ENCODE assay signal across 12 mouse cellular contexts in the genomic region with DNA sequence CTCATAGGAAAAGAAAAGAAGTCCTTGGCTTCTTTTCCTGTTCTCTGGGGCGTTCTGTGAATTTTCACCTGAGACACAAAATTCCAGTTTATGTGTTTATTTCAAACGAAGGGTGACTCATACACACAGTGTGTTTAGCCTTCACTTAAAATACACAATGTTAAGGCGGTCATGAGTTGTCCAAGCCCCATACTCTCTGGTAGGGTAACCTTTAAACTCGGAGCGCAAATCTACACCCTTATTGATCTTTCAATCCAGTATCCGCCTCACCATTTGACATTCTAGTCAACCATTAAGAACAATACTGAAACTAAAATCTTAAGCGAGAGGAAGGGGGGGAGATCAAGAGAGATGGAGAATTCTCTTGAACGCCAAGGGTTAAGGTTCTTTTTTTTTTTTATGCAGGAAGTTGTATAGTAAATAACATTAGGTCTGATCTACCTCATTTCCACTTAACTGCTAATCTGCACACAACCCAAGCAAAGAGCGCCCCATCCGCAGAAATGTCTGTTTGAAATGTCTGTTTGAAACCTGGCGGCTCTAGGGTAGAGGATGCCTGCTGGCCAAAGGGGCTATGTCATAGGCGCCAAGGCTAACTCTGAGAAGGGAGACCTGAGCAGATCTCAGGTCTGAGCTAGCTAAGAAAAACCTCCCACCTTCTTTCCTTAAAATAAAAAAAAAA. TPM values are rescaled to one million over a fixed set of nuclear protein-coding genes. Genes with fewer than 3 reads are reported as not detected.
A peak's percentile ranks its signal among the peaks of the same experiment; 100 is the strongest.
DNase-seq lines count a peak whose midpoint lies in the region; ATAC-seq lines count a peak whose summit lies in the region.
"Had no signal": no experiment of that assay in that cellular context is flagged by ENCODE, and none has a peak within 500 bp of the region (broad histone marks: within the 10 kb centered on the region; RNA-seq: fewer than 3 reads in every experiment).

No protein-coding gene starts in this region.

- 18% methylated on average over 12 of the region's 12 CpGs for WGBS in heart, embryonic 11.5 days (ENCODE audit: insufficient replicate concordance)
- WGBS in hindbrain, embryonic 13.5 days = 6% methylated on average over 12 of the region's 12 CpGs
- 5% methylated on average over 12 of the region's 12 CpGs for WGBS in midbrain, embryonic 14.5 days
- 37% methylated on average over 12 of the region's 12 CpGs for WGBS in intestine, embryonic 15.5 days

- no peak overlapping the region; the same call in 1 of the 2 replicates for H3K27ac ChIP-seq in heart, embryonic 11.5 days (ENCODE audit: low read depth, low read length)
- H3K27ac ChIP-seq in hindbrain, embryonic 13.5 days = peak overlapping the region; percentile 76; the same call in 1 of the 2 replicates
- peak overlapping the region; percentile 87 for H3K27ac ChIP-seq in midbrain, embryonic 14.5 days (replicated peaks; ENCODE audit: low read depth, low read length)
- no peak overlapping the region for H3K27ac ChIP-seq in intestine, embryonic 15.5 days

- H3K4me3 ChIP-seq in heart, embryonic 11.5 days (ENCODE audit: low read depth, low read length) = peak overlapping the region; percentile 59
- H3K4me3 ChIP-seq in hindbrain, embryonic 13.5 days = peak overlapping the region; percentile 41
- peak overlapping the region; percentile 45 for H3K4me3 ChIP-seq in midbrain, embryonic 14.5 days (replicated peaks; ENCODE audit: low read depth, low read length)
- H3K4me3 ChIP-seq in intestine, embryonic 15.5 days (replicated peaks) = no peak overlapping the region

- DNase-seq in heart, adult 18-20 months = no peak
- DNase-seq in CD4-positive, CD25-positive, alpha-beta regulatory T cell, adult 2 months (ENCODE audit: low read depth, low spot score) = peak; percentile 84
- peak; percentile 39 for DNase-seq in midbrain, embryonic 14.5 days
- DNase-seq in layer of hippocampus, adult 9-10 months (ENCODE audit: low spot score) = no peak
- DNase-seq in urinary bladder, postnatal 4 days (ENCODE audit: low spot score in 2 of 2) = no peak
- DNase-seq: adrenal gland, adult 8-10 months; B cell, adult 2 months had no signal

- no peak for ATAC-seq in heart, embryonic 11.5 days (replicated peaks; ENCODE audit: insufficient number of reproducible peaks, low FRiP score, low TSS enrichment)
- ATAC-seq in hindbrain, embryonic 13.5 days (ENCODE audit: low FRiP score) = no peak
- no peak for ATAC-seq in midbrain, embryonic 14.5 days (ENCODE audit: low FRiP score, low TSS enrichment)
- ATAC-seq in intestine, embryonic 15.5 days = no peak

- peaks cover 52% of the 10 kb centered on the region for H3K27me3 ChIP-seq in heart, embryonic 11.5 days (ENCODE audit: control insufficient read depth, insufficient read depth, low read length)
- peaks cover 99% of the 10 kb centered on the region for H3K27me3 ChIP-seq in hindbrain, embryonic 13.5 days
- H3K27me3 ChIP-seq in midbrain, embryonic 14.5 days (ENCODE audit: control insufficient read depth, insufficient read depth, low read length) = peaks cover 83% of the 10 kb centered on the region
- peaks cover 78% of the 10 kb centered on the region for H3K27me3 ChIP-seq in intestine, embryonic 15.5 days (replicated peaks)

- H3K4me2 ChIP-seq in heart, embryonic 11.5 days = peak overlapping the region; percentile 90
- peak overlapping the region; percentile 61 for H3K4me2 ChIP-seq in hindbrain, embryonic 13.5 days
- H3K4me2 ChIP-seq in midbrain, embryonic 14.5 days (ENCODE audit: low read length) = peak overlapping the region; percentile 65
- H3K4me2 ChIP-seq in intestine, embryonic 15.5 days (replicated peaks) = no peak overlapping the region

- no peaks in the 10 kb centered on the region for H3K9me3 ChIP-seq in heart, embryonic 11.5 days (replicated peaks; ENCODE audit: control insufficient read depth, low read length)
- H3K9me3 ChIP-seq in hindbrain, embryonic 13.5 days = no peaks in the 10 kb centered on the region
- no peaks in the 10 kb centered on the region for H3K9me3 ChIP-seq in midbrain, embryonic 14.5 days (ENCODE audit: control insufficient read depth, low read length)
- H3K9me3 ChIP-seq in intestine, embryonic 15.5 days = no peaks in the 10 kb centered on the region

- no peaks in the 10 kb centered on the region for H3K36me3 ChIP-seq in heart, embryonic 11.5 days (ENCODE audit: control insufficient read depth, insufficient read depth, low read length)
- H3K36me3 ChIP-seq in hindbrain, embryonic 13.5 days = no peaks in the 10 kb centered on the region
- 0 out of 2 replicates have a peak, but pooled peaks cover 9% of the 10 kb centered on the region for H3K36me3 ChIP-seq in midbrain, embryonic 14.5 days (ENCODE audit: control insufficient read depth, insufficient read depth, low read length)
- no peaks in the 10 kb centered on the region for H3K36me3 ChIP-seq in intestine, embryonic 15.5 days

- peaks cover 22% of the 10 kb centered on the region for H3K4me1 ChIP-seq in heart, embryonic 11.5 days (ENCODE audit: control insufficient read depth, insufficient read depth, low read length)
- H3K4me1 ChIP-seq in hindbrain, embryonic 13.5 days (replicated peaks) = peaks cover 43% of the 10 kb centered on the region
- peaks cover 1% of the 10 kb centered on the region; the same call in 1 of the 2 replicates for H3K4me1 ChIP-seq in midbrain, embryonic 14.5 days (ENCODE audit: control insufficient read depth, insufficient read depth, low read length)
- peaks cover 19% of the 10 kb centered on the region for H3K4me1 ChIP-seq in intestine, embryonic 15.5 days (replicated peaks)

- peak overlapping the region; percentile 69 for H3K9ac ChIP-seq in heart, embryonic 11.5 days (ENCODE audit: low read depth, low read length)
- peak overlapping the region; percentile 43; the same call in 1 of the 2 replicates for H3K9ac ChIP-seq in hindbrain, embryonic 13.5 days
- H3K9ac ChIP-seq in midbrain, embryonic 14.5 days (replicated peaks; ENCODE audit: low read length) = peak overlapping the region; percentile 72
- H3K9ac ChIP-seq in intestine, embryonic 15.5 days = no peak overlapping the region

RNA-seq across cellular contexts. Expression of gene 4930412O13Rik, which starts 5.2 kb away (rescaled TPM):
- 1.2 TPM in 1 of 2 replicates, not detected in the other for polyA plus RNA-seq in heart, embryonic 11.5 days (2014; fragmentation: Nextera tagmentation; extraction: Ambion mirVana)
- total RNA-seq in heart, adult 18-20 months (2021) = not detected
- 1.1 and 2.5 TPM in 2 replicates for polyA plus RNA-seq in hindbrain, embryonic 13.5 days (2015; fragmentation: Nextera tagmentation; extraction: Ambion mirVana)
- 1.7 and 2.5 TPM in 2 replicates for polyA plus RNA-seq in midbrain, embryonic 14.5 days (2014; fragmentation: Nextera tagmentation; extraction: Ambion mirVana)
- not detected in 2 replicates for polyA plus RNA-seq in intestine, embryonic 15.5 days (2015; fragmentation: Nextera tagmentation; extraction: Ambion mirVana)
- polyA plus RNA-seq: large intestine, adult 2 months; neural tube, embryonic 11.5 days had no signal

RNA-seq across cellular contexts. Expression of gene 9230102O04Rik, which starts 13.5 kb away (rescaled TPM):
- 0.51 and 0.89 TPM in 2 replicates for polyA plus RNA-seq in heart, embryonic 11.5 days (2014; fragmentation: Nextera tagmentation; extraction: Ambion mirVana)
- total RNA-seq in heart, adult 18-20 months (2021) = not detected
- polyA plus RNA-seq in hindbrain, embryonic 13.5 days (2015; fragmentation: Nextera tagmentation; extraction: Ambion mirVana) = 1.4 and 2.7 TPM in 2 replicates
- polyA plus RNA-seq in midbrain, embryonic 14.5 days (2014; fragmentation: Nextera tagmentation; extraction: Ambion mirVana) = 5.5 and 6.3 TPM in 2 replicates
- polyA plus RNA-seq in intestine, embryonic 15.5 days (2015; fragmentation: Nextera tagmentation; extraction: Ambion mirVana) = not detected in 2 replicates
- total RNA-seq: adrenal gland, adult 8-10 months had no signal
- polyA plus RNA-seq: large intestine, adult 2 months; neural tube, embryonic 11.5 days had no signal

RNA-seq across cellular contexts. Expression of gene Gata3, which starts 14.0 kb away (rescaled TPM):
- polyA plus RNA-seq in heart, embryonic 11.5 days (2014; fragmentation: Nextera tagmentation; extraction: Ambion mirVana) = 9.7 and 9.8 TPM in 2 replicates
- total RNA-seq in heart, adult 18-20 months (2021) = 1 to 10 TPM in 1 of 2 experiments, under 1 TPM in 1; 0.62 to 1.0 TPM
- 32.3 and 59.4 TPM in 2 replicates for polyA plus RNA-seq in hindbrain, embryonic 13.5 days (2015; fragmentation: Nextera tagmentation; extraction: Ambion mirVana)
- 88.6 and 120 TPM in 2 replicates for polyA plus RNA-seq in midbrain, embryonic 14.5 days (2014; fragmentation: Nextera tagmentation; extraction: Ambion mirVana)
- polyA plus RNA-seq in intestine, embryonic 15.5 days (2015; fragmentation: Nextera tagmentation; extraction: Ambion mirVana) = 2.3 and 2.6 TPM in 2 replicates

Comparison
In these comparisons a context has a peak if more than half of its experiments do, and no peak if none do; other contexts are left out.
1. H3K27ac ChIP-seq: peak in hindbrain, embryonic 13.5 days (single experiment) and midbrain, embryonic 14.5 days (single experiment); none in heart, embryonic 11.5 days (single experiment) and intestine, embryonic 15.5 days (single experiment).
2. DNase-seq: peak in CD4-positive, CD25-positive, alpha-beta regulatory T cell, adult 2 months (single experiment) and midbrain, embryonic 14.5 days (single experiment); none in heart, adult 18-20 months (0 of 2), layer of hippocampus, adult 9-10 months (single experiment) and urinary bladder, postnatal 4 days (0 of 2).